Mouse (Mus musculus): ENCODE data around the gene Hspa12b.

The Hspa12b gene

DNA sequence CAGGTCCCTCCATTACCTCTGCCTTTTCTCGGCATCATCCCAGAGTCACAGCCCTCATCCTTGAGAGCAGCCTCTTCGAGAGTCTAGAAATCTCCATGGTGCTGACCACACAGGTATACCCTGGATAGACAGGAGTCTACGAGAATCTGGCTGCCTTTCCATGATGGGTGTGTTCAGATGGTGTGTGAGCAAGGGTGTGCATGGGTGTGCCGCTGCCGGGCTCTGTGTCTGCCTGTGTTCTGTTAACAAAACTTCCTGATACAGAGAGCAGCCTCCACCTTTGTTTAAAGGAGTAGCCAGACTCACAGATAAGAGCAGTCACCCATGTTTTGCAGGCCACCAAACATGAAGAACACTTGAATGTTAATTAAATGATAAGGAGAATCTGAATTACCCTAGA is 2.8 kb downstream of the Hspa12b start:
- no peak for DNase-seq

- no peak for DNase-seq
These were observed 3.8 kb downstream of the Hspa12b start for GRCm38 (mm10) chr2:131130849-131131248.

DNA sequence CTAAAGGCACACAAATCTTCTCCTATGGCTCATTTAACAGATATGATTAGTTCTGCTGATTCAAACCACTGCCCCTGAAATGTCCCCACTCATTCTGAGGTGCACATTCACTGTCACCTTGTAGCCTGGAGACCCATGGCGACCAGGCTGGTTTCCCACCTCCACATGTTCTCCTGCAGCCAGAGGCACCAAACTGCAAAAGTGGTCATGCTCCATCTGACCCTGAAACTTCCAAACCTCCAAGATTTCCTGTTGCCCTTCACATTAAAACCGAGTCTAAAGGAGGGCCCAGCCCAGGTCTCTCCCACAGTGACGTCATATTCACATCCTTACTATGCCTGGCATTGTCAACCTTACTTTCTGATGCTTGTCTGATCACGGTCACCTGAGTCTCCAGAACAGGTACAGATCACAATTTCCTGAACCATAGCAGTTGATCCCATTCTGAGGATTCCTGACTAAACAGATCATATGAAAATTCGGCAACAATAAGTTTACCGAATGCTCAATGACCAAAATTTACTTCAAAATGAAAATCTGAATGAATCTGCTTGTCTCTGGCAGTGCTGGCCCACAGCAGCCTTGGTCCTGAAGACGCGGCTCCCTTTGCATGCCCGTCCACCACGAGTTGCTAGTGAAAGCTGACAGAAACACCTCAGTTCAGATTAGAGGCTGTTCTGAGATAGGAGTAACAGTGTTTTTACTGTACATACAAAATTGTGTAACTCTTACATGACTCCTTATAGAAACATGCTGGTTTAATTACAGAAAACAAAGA is 5.2 kb downstream of the Hspa12b start:
- no peak for DNase-seq

DNA sequence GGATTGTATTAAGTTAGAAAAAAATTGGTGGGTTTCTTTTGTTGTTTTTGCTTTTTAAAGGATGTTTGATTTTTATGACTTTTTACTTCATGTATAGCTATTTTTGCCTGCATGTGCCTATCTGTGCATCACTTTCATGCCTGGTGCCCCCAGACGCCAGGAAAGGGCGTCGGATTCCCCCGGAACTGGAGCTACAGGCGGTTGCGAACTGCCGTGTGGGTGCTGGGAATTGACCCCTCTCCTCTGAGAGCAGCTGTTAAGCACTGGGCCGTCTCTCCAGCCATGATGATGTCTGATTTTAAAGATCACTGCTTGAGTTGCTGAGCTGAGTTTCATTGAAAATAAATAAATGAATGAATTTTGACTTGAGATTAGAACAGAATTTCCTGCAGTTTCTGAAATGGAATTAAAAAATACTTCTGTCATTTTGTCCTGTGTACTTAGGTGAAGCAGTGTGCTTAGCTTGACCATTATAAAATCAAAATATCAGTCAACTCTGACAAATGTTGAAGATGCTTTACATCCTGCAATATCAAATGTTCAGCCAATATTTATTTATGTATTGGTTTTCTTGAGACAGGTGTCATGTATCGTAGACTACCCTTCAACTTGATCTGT is 6.0 kb downstream of the Hspa12b start, which contains the start of gene Gm11037:
Gene Gm11037 (plus strand): TSS at position 568 of the 618 bp plus-strand sequence.
- DNase-seq: no peak

GRCm38 (mm10) chr2:131134381-131134780 is 7.3 kb downstream of the Hspa12b start:
- DNase-seq: no peak

GRCm38 (mm10) chr2:131134826-131135400 is 7.8 kb downstream of the Hspa12b start:
- no peak for DNase-seq

DNA sequence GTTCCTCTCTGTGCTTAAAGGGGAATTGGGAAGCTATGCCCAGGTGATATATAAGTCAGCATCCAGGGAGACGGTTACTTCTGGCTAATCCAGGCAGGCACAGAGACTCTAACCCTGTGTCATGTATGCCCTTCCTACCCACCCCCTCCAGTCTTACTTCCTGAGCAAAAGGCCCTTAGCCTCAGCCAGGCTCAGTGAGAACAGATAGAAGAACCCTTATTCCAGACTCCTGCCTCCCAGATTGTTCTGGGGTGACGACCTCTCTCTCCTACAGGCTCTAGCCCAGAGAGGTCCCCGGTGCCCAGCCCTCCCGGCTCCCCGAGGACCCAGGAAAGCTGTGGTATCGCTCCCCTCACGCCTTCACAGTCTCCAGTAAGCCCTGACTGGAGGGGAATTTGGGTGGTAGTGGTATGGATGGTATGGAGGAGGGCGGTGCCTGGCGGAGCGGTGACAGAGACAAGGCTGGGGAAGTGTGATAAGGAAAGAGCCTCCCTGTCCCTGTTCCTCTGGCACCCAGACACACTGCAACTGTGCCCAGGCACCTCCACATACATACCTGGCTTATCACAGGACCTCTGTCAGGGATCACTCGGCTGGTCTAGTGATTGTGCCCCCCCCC is 8.6 kb downstream of the Hspa12b start:
- DNase-seq: no peak

DNA sequence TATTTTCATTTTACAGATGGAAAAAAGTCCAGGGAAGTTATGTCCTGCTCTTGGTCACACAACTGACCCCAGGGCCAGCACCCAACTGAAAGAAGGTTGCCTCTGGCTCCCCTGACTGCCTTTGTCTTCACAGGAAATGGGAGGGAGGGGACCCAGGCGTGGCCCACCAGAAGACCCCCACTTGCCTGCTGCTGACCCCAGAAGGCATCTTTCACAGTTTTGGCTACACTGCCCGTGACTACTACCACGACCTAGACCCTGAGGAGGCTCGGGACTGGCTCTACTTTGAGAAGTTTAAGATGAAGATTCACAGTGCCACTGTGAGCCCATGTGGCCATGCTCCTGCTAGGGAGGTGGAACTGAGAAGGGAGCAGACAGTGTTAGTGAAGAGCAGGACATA is 11.2 kb downstream of the Hspa12b start:
- no peak for DNase-seq

DNA sequence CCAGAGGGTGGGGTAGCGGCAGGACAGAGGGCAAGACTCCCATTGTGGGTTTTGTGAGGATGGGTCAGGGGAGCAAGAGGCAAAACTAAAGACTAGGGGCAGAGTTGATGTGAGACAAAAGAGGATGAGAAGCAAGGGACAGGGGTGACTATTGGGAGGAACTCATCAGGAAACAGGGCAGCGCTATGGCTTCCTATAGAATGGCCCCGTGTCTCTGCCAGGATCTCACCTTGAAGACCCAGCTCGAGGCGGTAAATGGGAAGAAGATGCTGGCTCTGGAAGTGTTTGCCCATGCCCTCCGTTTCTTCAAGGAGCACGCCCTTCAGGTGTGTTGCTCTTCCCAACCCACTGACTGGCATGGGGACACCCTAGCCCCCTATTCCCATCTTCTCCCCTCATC is 11.7 kb downstream of the Hspa12b start:
- DNase-seq: no peak

- DNase-seq: no peak
These were observed 12.2 kb downstream of the Hspa12b start for GRCm38 (mm10) chr2:131139287-131139686.

DNA sequence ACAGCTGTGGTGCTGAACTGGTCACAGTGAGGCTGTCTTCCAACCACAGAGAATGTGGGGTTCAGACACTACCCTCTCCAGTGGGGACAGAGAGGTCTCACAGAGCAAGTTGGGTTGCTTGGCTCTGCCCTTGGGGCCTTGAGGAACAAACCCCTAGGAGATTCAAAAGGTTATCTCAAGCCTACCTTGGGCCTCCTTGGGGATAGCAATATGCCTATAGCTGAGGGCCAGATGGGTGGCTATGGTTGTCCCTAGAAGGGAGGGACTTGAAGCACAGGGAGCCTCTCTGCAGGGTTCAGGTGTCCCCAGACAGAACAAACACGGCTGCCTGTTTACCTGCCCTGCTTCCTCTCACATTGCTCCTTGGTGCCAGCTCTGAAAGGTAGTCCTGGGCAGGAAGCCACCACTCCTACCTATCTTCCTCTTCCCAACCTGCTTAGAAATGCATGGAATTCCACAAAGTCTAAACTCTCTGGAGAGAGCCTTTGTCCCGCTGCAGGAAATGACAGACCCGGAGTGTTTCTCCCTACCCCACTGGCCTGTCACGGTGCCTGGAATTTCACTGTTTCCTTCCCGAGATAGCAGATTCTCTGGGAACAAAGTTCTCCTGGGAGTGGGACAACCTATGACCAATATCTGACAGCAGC is 12.9 kb downstream of the Hspa12b start:
- DNase-seq: no peak

DNA sequence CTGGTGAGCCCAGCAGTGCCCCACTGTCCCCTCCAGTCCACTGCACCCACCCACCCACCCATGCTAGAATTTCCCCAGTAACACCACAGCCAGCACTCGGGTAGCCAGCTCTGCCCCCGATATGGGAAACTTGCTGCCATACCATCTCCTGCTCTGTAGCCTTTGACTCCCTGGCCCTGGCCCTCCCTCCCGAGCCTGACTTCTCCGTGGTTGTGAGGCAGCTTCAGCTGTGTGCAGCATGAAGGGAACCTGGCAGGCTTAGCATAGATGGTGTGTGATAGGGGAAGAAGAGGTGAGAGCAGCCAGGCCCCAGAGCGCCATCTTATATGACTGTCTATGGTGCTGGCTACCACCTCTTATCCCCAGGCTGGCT is 13.4 kb downstream of the Hspa12b start:
- DNase-seq: no peak

- DNase-seq: no peak
These were observed 14.4 kb downstream of the Hspa12b start for GRCm38 (mm10) chr2:131141336-131141986.

DNA sequence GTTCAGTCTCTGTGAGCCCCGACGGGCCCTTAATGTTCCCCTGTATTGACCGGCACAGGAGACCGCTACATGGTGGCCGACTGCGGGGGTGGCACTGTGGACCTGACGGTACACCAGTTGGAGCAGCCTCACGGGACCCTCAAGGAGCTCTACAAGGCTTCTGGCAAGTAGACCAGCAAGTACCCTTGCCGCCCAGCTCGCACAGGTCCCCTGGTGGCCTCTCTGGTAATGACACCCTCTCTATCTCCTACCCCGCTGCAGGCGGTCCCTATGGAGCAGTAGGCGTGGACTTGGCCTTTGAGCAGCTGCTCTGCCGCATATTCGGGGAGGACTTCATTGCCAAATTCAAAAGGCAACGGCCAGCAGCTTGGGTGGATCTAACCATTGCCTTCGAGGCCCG is 15.5 kb downstream of the Hspa12b start:
- peak; percentile 27 to 49 for DNase-seq

GRCm38 (mm10) chr2:131143007-131143780 is 16.1 kb downstream of the Hspa12b start:
- no peak for DNase-seq

- no peak for DNase-seq
These were observed 18.0 kb downstream of the Hspa12b start for GRCm38 (mm10) chr2:131145121-131145520.

DNA sequence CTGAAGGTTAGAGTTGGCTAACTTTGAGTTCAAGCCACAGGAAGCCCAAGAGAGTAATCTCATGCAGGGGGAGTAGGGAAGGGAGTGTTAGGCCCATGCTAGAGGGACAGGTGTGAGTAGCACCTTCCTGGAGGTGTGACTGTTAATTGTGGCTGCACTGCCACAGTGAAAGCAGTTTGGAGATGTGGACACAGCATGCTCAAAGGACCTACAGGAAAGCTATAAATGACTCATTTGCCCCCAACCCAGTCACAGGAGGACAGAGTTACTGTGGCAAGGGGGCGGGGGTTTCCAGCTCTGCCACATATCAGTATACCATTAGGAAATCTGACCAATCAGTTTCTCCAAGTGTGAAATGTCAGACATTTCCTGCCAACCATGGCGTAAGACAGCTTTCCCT is 18.5 kb downstream of the Hspa12b start:
- DNase-seq: no peak

DNA sequence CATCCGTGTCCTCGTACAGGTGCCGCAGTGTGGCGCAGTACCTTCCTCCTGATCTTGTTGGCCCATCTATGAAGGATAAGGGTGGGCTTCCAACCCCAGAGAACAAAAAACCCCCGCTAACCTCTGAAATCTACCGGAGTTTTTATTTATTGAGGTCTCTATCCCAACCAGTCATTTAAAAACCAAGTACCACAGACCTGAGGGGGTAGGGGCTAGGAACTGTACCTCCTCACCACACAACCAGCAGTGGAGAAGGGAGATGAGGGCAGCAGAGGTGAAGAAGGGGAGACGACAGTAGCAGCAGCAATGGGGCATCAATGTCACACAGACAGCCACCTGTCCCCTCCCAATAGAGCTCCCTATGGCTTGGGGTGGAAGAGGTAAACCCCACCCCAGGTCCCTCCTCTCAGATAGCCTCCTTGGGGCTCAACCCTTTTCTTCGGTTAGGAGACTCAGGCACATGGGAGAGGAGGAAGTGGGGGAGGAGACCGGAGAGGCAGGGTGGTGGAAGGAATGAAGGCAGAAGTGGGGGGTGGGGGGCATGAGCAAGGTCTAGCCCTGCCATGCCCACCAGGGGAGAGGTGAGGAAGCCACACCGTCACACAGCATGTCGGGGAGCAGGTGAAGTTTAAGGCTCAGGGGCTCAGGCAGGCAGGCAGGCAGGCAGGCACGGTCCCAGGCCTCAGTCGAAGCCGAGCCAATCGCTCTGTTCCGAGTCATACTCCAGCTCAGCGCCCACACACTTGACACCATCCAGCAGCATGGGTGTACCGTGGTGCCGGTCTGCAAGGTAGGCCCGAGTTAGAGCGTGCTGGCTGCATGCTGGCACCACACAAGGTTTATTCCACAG is 19.3 kb downstream of the Hspa12b start:
- DNase-seq: no peak

DNA sequence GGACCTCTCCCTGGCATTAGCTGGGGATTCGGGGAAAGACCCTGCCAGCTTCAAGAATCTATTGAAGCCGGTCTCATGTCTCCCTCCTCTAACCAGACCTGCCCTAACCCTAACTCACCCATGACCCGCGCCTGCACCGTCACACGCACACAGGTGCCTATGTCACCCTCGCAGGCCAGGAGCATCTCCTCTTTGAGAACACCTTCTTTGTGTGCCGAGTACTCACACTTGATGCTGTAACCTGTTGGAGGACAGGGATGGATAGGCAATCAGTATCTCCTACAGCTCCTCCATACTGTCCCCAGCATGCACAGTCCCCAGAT is 19.9 kb downstream of the Hspa12b start:
- DNase-seq: no peak

GRCm38 (mm10) chr2:131148353-131149253 is 21.5 kb downstream of the Hspa12b start:
- no peak for DNase-seq
